Mouse (Mus musculus): ENCODE data around the gene Gm20479. TPM values are rescaled to one million over a fixed set of nuclear protein-coding genes. Genes with fewer than 3 reads are reported as not detected.

The Gm20479 gene
- polyA plus RNA-seq, 1 experiment, result 0.67 TPM

DNA sequence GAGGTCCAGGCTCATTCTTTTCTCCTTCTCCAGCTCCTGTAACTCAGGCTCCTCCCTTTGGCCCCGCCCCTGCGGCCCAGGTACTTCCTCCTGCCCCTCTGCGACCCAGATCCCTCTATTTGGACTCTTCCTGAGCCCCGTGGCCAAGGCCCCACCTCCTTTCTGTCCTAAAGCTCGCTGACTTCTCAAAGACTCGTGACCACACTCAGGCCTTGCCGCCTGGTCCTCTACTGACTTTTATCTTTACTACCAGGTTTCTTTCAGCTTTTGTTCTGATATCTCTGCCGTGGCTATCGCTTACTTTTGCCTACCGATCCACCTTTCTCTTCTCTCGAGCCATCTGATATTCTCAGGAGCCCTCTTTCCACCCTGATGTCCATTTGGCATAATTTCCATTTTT, 10.8 kb upstream of the Gm20479 start:
- no peak for DNase-seq (ENCODE audit: low spot score)

DNA sequence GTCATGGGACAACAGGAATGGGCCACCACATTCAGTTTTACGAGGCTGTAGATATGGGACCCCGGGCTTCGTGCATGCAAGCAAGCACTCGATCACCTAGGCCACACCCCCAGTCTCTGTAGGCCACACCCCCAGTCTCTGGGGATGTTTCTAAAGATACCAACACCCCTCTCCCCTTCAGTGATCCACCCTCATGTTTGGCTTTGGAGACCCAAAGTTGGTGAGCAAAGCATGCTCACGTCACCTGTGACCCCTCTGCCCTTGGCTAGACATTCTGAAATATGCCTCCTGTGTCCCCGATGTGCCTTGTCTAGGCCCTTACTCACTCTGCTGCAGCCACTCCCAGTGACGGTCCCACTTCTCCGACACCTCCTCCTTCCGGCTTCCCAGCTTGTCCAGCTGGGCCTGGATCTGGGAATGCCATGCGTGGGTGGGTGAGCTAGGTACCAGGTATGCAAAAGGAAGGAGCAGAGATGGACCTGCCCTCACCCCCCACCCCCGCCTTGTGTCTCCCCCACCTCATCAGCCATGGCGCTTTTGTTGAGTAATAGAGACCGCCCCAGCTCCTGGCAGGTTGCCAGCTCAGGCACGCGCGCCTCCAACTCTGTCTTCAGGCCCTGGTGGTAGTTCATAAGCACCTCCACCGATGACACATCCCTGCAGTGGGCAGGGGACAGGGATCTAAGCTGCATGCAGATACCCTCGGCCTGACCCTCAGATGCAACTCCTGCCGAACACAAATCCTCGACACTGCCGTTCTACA, 9.0 kb upstream of the Gm20479 start:
- DNase-seq (ENCODE audit: low spot score), result no peak

- no peak for DNase-seq (ENCODE audit: low spot score)
Measured at GRCm38 (mm10) chr7:27364379-27364778, 7.2 kb upstream of the Gm20479 start.

DNA sequence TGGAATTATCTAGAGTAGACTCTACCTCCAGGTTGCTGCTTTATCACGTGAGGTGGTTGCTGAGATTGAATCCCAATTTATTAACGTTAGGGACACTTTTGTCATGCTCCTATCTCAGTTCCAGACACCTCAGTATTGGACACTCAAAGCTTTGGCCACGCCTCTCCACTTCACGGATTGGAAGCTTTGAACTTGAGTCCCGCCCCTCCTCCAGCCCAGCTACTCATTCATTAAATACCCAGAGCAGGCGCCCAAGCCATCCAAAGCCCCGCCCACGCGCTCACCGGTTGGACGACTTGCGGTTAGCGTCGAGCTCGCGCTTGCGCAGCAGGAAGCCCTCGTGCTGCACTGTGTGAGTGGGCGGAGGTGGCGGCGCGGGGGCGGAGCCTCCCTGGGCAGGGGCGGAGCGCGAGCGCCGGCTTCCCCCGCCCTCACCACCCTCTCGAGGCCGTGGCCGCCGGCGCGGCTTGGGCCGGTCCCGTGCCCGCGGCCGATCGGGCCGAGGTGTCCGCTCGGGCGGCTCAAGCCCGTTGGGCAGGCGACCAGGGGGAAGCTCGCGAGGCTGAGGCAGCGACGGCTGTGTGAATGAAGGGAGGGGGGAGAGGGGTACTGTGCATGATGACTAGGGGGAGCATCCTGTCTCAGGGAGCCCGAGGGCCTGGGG, 4.2 kb upstream of the Gm20479 start:
- peak; percentile 88 for DNase-seq (ENCODE audit: low spot score)

DNA sequence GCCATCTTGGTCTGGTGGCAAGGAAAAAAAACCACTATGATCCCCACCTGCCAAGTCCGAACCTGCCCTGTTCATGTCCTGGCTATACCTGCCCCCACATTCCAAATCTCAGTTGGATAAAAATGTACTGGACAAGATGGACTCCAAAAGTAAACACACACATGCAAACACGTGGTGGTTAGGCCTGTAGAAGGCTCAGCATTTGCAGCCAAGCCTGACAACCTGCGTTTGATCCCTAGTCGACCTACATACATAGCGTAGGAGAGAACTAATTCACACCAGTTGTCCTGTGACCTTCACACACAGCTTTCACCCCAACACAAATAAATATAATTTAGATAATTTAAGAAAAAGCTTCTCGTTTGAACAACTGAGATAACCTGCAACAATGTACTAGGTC, 3.5 kb upstream of the Gm20479 start:
- DNase-seq (ENCODE audit: low spot score), result no peak

DNA sequence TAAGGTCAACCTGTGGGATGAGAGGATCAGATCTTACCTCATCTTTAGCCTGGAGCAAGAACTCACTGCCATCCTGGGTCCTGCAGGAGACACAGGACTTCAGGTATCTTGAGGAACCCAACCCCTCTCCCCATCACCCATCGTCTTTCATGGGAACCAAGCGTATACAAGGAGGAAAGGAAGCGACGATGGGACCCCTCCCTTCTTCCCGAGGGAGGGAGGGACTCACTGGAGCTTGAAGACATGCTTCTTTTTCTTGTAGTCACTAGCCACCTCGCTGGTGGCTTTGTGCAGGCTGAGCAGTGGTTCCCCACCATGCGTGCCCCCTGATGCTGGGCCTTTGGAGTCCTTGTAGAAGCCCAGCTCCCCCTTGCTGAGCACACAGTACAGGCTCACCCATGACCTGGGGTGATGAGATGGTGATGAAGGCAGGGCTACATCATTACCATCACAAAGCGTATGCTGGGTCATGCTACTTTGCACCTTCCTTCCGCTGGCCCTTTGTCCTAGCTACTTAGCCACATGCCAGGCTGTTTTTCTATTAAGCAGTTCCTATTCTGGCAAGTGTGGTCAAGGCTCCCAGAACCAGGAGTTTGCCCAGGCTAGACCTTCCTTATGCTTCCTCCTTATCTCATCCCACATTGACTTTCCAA, 2.6 kb upstream of the Gm20479 start:
- DNase-seq (ENCODE audit: low spot score), result no peak

- DNase-seq (ENCODE audit: low spot score), result no peak
Measured at GRCm38 (mm10) chr7:27359162-27359561, 1.9 kb upstream of the Gm20479 start.

DNA sequence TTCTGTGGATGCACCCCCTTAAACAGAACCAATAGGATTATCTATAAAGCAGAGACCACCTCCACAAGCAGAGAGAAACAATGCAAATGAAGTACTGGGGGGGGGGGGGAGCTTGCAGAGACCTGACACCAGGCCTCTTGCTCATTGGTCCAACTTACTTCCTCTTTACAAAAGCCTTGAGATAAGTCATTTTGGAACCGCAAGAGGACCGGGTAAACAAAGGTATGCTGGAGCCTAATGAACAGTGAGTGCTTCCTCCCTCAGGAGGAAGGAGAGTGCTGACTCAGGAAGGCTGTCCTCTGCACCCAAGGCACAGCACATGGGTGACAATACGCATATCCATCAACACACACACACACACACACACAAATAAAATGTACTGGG, 368 bp upstream of the Gm20479 start:
- DNase-seq (ENCODE audit: low spot score), result no peak

- DNase-seq (ENCODE audit: low spot score), result no peak
Measured at GRCm38 (mm10) chr7:27356248-27356647, 971 bp downstream of the Gm20479 start.

DNA sequence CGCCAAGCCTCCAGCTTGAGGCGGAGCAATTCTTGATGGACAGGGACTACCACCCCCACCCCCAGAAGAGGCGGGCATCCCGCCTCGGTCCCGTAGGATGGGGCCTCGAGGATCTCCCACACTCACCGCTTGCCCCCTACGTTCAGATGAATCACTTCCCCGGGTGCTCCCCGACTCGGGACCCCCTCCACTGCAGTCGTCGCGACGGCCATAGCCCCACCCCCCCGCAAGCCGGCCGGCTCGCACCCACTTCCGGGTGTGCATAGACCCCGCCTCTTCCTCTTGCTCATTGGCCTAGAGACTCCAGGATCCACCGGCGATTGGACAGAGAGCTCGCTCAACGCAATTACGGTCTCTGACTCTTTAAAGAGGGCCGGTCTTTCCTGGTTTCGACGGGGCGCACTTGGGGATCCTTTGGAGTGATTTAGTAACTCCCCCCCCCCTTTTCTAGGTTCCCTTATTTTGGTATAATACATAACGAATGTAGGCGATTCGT, 1.4 kb downstream of the Gm20479 start, which contains the start of gene Shkbp1:
Gene Shkbp1 (minus strand): TSS at position 275 of the 496 bp plus-strand sequence.
- peak; percentile 73 for DNase-seq (ENCODE audit: low spot score)

DNA sequence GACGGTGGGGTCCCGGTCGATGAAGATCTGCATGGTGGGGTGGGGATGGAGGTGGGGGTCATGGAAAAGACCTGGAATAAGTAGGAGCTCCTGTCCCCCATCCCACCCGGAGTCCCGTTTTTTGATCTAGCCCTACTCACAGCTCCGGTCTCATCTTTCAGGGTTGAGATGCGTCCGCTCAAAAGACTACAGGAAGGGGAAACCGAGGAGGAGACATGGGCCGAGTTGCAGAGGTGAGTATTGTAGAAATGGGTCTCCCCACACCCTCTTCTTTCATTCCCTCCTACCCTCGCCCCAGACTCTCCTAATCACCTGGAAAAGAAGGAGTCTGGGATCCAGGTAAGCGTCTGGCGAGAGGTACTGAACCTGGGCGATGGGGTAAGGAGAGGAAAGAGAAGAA, 2.0 kb downstream of the Gm20479 start:
- no peak for DNase-seq (ENCODE audit: low spot score)

GRCm38 (mm10) chr7:27354783-27355182, 2.4 kb downstream of the Gm20479 start:
- no peak for DNase-seq (ENCODE audit: low spot score)

GRCm38 (mm10) chr7:27354144-27354543, 3.1 kb downstream of the Gm20479 start:
- DNase-seq (ENCODE audit: low spot score), result no peak

DNA sequence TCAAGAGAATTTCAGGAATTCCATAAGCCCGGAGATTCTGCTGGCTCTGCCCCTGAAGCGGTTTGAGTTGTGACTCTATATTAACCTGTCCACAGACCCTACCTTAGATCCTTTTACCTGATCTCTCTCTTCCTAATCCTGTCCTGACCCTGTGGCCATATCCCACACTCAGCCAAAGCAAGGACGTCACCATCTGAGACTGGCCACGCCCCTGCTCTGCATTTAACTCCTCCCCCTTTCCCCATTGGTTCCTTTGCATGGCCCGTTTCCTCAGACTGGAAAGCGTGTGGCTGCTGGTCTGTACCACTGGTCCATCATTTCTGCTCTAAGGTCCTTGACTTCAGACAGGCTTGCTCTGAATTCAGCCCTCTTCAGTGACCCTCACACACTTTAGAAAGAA, 11.8 kb downstream of the Gm20479 start:
- DNase-seq (ENCODE audit: low spot score), result no peak

GRCm38 (mm10) chr7:27342595-27342994, 14.6 kb downstream of the Gm20479 start:
- DNase-seq (ENCODE audit: low spot score), result no peak

DNA sequence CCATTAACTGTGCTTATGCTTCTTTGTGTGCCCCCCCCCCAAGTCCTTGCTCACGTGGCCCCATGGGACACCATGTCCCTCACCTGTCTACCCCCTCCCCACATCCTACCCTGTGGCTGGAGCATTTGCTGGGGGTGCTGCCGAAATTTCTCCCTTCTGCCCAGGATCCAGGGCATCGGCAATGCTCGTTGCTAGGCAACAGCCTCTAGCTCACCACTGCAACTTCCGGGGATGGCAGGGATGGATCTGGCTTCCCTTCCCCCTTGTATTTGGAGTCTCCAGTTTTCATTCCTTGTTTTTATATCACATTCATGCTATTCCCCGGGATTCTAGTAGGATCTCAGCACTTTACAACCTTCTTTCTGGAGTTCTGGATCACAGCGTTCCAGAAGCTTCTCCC, 17.7 kb downstream of the Gm20479 start:
- no peak for DNase-seq (ENCODE audit: low spot score)

DNA sequence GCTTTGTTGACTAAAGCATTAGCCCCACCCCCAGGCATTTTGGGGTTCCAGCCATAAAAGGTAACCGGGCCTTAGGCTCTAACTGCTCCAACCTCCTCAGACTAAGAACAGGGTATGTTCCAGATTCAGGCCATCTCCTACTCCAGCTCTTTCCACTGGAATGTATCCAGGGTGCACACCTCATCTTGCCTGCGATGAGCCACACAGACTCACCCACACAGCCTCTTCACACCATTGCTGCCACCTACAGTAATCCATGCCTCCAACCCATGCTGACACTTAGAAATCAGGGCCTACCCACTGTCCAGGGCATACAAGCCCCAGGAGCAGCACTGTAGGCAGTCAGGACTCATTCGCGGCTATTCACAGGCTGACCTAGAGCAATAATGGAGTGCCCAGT, 18.1 kb downstream of the Gm20479 start:
- DNase-seq (ENCODE audit: low spot score), result no peak

DNA sequence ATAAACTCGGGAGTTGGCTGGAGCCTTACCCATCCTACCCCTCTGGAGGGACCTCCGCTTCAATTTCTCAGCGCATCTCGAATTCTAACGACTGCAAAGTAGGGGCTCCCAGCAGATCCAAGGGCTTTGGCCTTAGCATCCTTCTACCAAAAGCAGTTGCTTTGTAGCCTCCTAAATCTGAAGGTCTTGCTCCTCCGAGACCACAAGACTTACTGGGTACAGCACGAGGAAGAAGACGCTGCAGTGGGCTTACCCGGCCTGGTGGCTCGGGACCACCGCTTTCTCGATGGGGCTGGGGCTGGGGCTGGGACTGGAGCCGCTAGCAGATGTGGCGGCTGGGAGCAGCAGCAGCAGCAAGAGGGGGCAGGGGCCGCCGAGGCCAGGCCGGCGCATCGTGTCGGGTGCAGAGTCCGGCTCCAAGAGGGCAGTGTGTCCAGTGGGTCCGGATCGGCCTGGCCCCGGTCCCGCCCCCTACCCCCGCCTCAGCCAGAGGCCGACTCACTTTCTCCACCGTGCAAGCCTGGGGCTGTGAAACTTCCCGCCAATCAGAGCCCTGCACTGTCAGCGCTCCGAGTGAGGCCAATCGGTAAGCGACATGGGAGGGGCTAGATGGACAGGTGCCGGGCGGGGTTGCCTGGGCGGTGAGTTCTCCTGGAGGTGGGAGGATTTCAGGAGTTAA, 19.9 kb downstream of the Gm20479 start, which contains the start of gene Ltbp4:
Gene Ltbp4 (minus strand): TSS at position 518 of the 679 bp plus-strand sequence.
- DNase-seq (ENCODE audit: low spot score), result no peak

- peak; percentile 71 for DNase-seq (ENCODE audit: low spot score)
Measured at GRCm38 (mm10) chr7:27335928-27336823, 21.0 kb downstream of the Gm20479 start.

GRCm38 (mm10) chr7:27335011-27335720, 22.1 kb downstream of the Gm20479 start:
- no peak for DNase-seq (ENCODE audit: low spot score)

Measured in urinary bladder, adult 2 months (tissue).